Mouse (Mus musculus): Measurements from ENCODE around the gene Tec. TPM values are rescaled to one million over a fixed set of nuclear protein-coding genes. Genes with fewer than 3 reads are reported as not detected.

The Tec gene
- polyA plus RNA-seq, 1 experiment from 2014 or later: 2.9 TPM

DNA sequence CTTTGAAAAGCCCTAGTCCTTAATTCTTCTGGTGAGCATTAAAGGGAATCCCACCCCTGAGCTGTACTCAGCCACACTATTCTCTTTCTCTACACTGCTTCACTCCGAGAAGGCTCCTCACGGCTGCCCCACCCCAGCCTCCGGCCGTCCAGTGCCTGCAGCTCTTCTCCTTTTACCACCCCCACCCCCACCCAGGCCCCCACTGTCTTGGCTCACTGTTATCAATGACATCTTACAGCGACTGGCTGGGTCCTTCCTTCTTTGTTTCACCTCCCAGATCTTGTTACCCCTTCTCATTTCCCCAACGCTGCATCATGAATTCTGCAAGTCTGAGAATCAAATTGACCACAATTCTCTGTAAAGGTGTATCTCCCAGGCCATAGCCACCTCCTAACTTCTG, 29.7 kb upstream of the Tec start:
- H3K27ac ChIP-seq (ENCODE audit: low read depth, low read length): no peak overlapping the region
- DNase-seq (ENCODE audit: low spot score) (peak; percentile 25), ATAC-seq (replicated peaks; ENCODE audit: low FRiP score) (no peak)
- 54% methylated on average over 6 of the region's 6 CpGs for WGBS
- no peaks in the 10 kb centered on the region for H3K9me3 ChIP-seq (ENCODE audit: control insufficient read depth, low read length)
- no peaks in the 10 kb centered on the region for H3K27me3 ChIP-seq (ENCODE audit: control insufficient read depth, insufficient read depth, low read length)
- no peak overlapping the region for H3K4me3 ChIP-seq (ENCODE audit: low read depth, low read length)
- no peak overlapping the region for H3K4me2 ChIP-seq (ENCODE audit: low read depth, low read length, severe bottlenecking)
- H3K36me3 ChIP-seq (ENCODE audit: control insufficient read depth, insufficient read depth, low read length): no peaks in the 10 kb centered on the region
- H3K9ac ChIP-seq (ENCODE audit: low read length): no peak overlapping the region
- H3K4me1 ChIP-seq (replicated peaks; ENCODE audit: control insufficient read depth, insufficient read depth, low read length): 0 out of 2 replicates have a peak, but pooled peaks cover 3% of the 10 kb centered on the region

DNA sequence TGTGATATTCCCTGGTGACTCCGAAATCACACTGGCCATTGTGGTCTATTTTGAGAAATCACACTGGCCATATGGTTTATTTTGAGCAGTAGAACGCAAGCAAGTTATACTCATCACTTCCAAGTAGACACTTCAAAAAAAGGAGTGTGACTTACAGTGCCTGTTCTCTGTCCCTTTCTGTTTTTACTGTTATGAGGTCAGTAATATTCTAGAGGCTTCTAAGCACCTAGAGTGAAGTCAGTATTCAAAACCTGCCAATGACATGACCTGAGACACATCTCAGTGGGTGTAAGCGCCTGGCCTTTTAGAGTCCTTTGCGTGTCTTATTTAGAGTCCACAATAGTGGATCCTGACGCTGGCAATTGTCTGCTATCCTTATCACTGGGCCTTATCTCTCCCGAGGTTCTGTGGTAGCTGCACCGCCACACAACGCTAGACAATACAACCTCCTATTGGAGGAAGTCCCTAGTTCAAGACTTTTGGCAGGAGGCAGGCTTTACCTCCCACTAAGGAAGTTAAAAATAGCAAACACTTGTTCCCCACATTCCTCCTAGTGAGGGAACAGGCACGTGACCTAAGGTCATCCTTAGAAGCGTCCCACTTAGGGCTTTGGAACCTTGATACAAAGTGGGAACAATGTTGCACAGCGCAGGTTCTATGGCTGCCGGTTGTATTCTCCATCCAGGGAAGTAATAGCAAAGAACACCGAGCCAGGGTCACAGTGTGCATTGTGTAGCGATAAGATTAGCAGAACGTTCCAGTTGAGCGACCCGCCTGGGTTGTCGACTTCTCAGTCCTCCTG, 28.4 kb upstream of the Tec start:
- Histone ChIP-seq H3K27me3 (ENCODE audit: control insufficient read depth, insufficient read depth, low read length) (no peaks in the 10 kb centered on the region), H3K36me3 (ENCODE audit: control insufficient read depth, insufficient read depth, low read length) (no peaks in the 10 kb centered on the region)
- 80% methylated on average over 18 of the region's 18 CpGs for WGBS

DNA sequence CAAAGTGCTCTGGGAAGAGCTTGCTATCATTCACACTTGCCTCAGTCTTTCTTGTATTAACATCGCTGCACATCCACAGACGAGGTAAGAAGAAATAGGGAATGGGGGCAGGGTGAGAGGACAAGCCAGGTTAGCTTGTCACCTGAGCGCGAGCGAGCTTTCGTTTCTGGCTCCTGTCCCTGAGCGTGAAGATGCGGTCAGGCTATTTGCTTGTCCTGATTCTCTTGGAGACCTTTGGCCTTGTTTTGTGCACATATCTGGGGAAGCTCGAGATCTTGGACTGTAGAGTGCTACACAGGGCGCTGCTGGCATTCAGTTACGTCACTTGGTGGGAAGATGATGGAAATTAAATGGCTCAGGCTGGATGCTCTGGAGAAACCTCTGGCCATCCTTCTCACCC, 27.0 kb upstream of the Tec start:
- Histone ChIP-seq H3K4me1 (replicated peaks; ENCODE audit: control insufficient read depth, insufficient read depth, low read length) (no peaks in the 10 kb centered on the region), H3K4me2 (ENCODE audit: low read depth, low read length, severe bottlenecking) (no peak overlapping the region), H3K4me3 (ENCODE audit: low read depth, low read length) (no peak overlapping the region), H3K36me3 (ENCODE audit: control insufficient read depth, insufficient read depth, low read length) (no peaks in the 10 kb centered on the region), H3K9me3 (ENCODE audit: control insufficient read depth, low read length) (no peaks in the 10 kb centered on the region), H3K9ac (ENCODE audit: low read length) (no peak overlapping the region), H3K27me3 (ENCODE audit: control insufficient read depth, insufficient read depth, low read length) (no peaks in the 10 kb centered on the region), H3K27ac (ENCODE audit: low read depth, low read length) (no peak overlapping the region)
- DNase-seq (ENCODE audit: low spot score): no peak
- no peak for ATAC-seq (replicated peaks; ENCODE audit: low FRiP score)
- WGBS: 93% methylated on average over 11 of the region's 11 CpGs

More for the DNA sequence above, 28.4 kb upstream of the Tec start:
- H3K9ac ChIP-seq (ENCODE audit: low read length): no peak overlapping the region
- ATAC-seq (replicated peaks; ENCODE audit: low FRiP score) (no peak), DNase-seq (ENCODE audit: low spot score) (no peak)
- no peaks in the 10 kb centered on the region for H3K4me1 ChIP-seq (replicated peaks; ENCODE audit: control insufficient read depth, insufficient read depth, low read length)
- H3K27ac ChIP-seq (ENCODE audit: low read depth, low read length): no peak overlapping the region
- no peak overlapping the region for H3K4me3 ChIP-seq (ENCODE audit: low read depth, low read length)
- H3K4me2 ChIP-seq (ENCODE audit: low read depth, low read length, severe bottlenecking): no peak overlapping the region
- no peaks in the 10 kb centered on the region for H3K9me3 ChIP-seq (ENCODE audit: control insufficient read depth, low read length)

DNA sequence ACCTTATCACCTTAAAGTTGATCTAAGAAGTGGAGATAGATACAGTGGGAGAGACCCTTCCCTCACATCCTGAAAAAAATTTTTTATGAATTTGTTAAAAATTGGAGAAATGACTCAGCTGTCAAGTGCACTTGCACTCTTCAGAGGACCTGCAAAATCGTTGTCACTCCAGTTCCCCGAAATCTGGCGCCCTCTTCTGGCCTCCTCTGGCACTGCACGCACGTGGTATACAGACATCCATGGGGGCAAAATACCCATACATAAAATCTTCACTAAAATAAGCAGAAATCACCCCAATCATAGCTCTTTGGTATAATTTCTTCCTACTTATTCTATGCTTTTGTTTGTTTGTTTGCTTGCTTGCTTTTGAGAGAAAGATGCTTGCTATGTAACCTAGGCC, 25.7 kb upstream of the Tec start:
- H3K27ac ChIP-seq (ENCODE audit: low read depth, low read length): no peak overlapping the region
- H3K9ac ChIP-seq (ENCODE audit: low read length): no peak overlapping the region
- no peak for ATAC-seq (replicated peaks; ENCODE audit: low FRiP score)
- no peaks in the 10 kb centered on the region for H3K9me3 ChIP-seq (ENCODE audit: control insufficient read depth, low read length)
- no peaks in the 10 kb centered on the region for H3K4me1 ChIP-seq (replicated peaks; ENCODE audit: control insufficient read depth, insufficient read depth, low read length)
- no peaks in the 10 kb centered on the region for H3K27me3 ChIP-seq (ENCODE audit: control insufficient read depth, insufficient read depth, low read length)
- peak; percentile 65 for DNase-seq (ENCODE audit: low spot score)
- 61% methylated on average over 5 of the region's 5 CpGs for WGBS
- no peaks in the 10 kb centered on the region for H3K36me3 ChIP-seq (ENCODE audit: control insufficient read depth, insufficient read depth, low read length)
- no peak overlapping the region for H3K4me2 ChIP-seq (ENCODE audit: low read depth, low read length, severe bottlenecking)
- no peak overlapping the region for H3K4me3 ChIP-seq (ENCODE audit: low read depth, low read length)

DNA sequence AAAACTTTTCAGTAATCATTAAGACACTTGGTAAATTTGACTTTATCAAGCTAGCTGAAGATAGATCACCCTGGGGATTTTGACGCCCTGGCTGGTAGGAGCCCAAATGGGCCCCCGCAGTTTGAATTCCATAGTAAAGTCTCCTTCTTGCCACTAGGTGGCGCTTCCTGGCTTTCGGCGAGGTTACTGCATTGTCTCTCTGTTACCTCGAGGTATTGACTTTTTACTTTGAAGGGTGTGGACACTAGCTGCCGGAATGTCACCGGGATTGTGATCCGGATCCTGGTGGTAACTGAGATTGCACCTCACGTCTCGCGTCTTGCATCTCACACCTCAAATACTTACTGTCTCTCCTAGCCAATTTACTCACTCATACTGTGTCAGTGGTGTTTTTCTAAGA, 23.3 kb upstream of the Tec start:
- H3K9me3 ChIP-seq (ENCODE audit: control insufficient read depth, low read length): no peaks in the 10 kb centered on the region
- H3K4me1 ChIP-seq (replicated peaks; ENCODE audit: control insufficient read depth, insufficient read depth, low read length): no peaks in the 10 kb centered on the region
- H3K9ac ChIP-seq (ENCODE audit: low read length): no peak overlapping the region
- H3K27ac ChIP-seq (ENCODE audit: low read depth, low read length): no peak overlapping the region
- WGBS: 3% methylated on average over 12 of the region's 12 CpGs
- ATAC-seq (replicated peaks; ENCODE audit: low FRiP score): peak; percentile 46; the same call in 1 of the 2 replicates
- H3K4me3 ChIP-seq (ENCODE audit: low read depth, low read length): no peak overlapping the region
- no peaks in the 10 kb centered on the region for H3K27me3 ChIP-seq (ENCODE audit: control insufficient read depth, insufficient read depth, low read length)
- no peak overlapping the region for H3K4me2 ChIP-seq (ENCODE audit: low read depth, low read length, severe bottlenecking)
- H3K36me3 ChIP-seq (ENCODE audit: control insufficient read depth, insufficient read depth, low read length): no peaks in the 10 kb centered on the region
- DNase-seq (ENCODE audit: low spot score): peak; percentile 67

DNA sequence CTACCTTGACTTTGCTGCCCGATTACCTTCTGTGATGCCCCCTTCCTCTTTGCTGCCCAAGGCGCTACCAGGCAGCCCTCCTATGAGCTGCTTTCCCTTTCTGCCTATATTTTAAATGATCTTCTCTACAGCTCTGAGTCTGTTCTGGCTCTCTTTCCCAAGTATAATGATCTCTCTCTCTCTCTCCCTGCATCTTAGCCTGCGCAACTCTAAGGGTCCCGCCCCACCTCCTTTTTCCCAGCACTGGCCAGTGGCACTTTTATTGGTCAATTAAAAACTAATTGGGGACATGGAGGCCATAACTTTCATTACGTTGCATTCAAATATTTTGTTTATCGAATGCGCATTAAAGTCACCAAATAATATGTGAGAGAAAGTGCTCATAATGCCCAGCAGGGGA, 20.0 kb upstream of the Tec start:
- WGBS: 92% methylated on average over 7 of the region's 7 CpGs

DNA sequence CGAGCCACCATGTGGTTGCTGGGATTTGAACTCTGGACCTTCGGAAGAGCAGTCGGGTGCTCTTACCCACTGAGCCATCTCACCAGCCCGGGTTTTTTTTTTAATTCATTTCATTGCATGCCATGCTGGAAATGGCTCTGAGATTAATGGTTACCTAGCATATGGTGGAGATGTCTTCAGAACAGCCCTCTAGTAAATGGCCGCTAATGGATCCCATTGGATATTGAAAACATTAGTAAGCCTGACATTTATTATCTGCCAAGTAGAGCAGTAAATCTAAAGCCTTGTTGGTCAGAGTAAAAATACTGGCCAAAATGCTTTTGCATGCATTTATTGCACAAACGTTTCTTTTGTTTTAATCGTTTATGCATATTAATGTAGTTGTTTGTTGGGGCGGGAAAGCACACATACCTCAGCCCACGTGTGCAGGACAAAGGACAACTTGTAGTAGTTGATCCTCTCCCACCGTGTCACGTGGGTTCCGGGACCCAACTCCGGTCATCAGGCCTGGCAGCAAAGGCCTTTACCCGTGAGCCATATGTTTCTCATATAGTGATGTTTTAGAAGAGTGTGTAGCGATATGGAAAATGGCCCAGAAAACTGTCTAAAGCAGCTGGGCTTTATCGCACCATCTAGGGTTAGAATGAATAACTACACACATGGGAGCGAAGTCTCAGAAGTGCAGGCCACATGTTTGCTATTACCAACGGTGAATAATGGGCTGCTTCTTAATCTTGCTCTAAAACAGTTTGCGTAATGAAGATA, 18.4 kb upstream of the Tec start:
- Histone ChIP-seq H3K4me3 (ENCODE audit: low read depth, low read length) (no peak overlapping the region), H3K4me2 (ENCODE audit: low read depth, low read length, severe bottlenecking) (no peak overlapping the region), H3K27ac (ENCODE audit: low read depth, low read length) (no peak overlapping the region), H3K9ac (ENCODE audit: low read length) (no peak overlapping the region), H3K36me3 (ENCODE audit: control insufficient read depth, insufficient read depth, low read length) (no peaks in the 10 kb centered on the region), H3K4me1 (replicated peaks; ENCODE audit: control insufficient read depth, insufficient read depth, low read length) (no peaks in the 10 kb centered on the region), H3K27me3 (ENCODE audit: control insufficient read depth, insufficient read depth, low read length) (no peaks in the 10 kb centered on the region), H3K9me3 (ENCODE audit: control insufficient read depth, low read length) (no peaks in the 10 kb centered on the region)
- ATAC-seq (replicated peaks; ENCODE audit: low FRiP score) (no peak), DNase-seq (ENCODE audit: low spot score) (no peak)
- WGBS: 87% methylated on average over 18 of the region's 19 CpGs

More for the DNA sequence above, 20.0 kb upstream of the Tec start:
- Histone ChIP-seq H3K9me3 (ENCODE audit: control insufficient read depth, low read length) (no peaks in the 10 kb centered on the region), H3K9ac (ENCODE audit: low read length) (no peak overlapping the region), H3K27ac (ENCODE audit: low read depth, low read length) (no peak overlapping the region), H3K4me1 (replicated peaks; ENCODE audit: control insufficient read depth, insufficient read depth, low read length) (no peaks in the 10 kb centered on the region), H3K4me2 (ENCODE audit: low read depth, low read length, severe bottlenecking) (no peak overlapping the region), H3K4me3 (ENCODE audit: low read depth, low read length) (no peak overlapping the region), H3K27me3 (ENCODE audit: control insufficient read depth, insufficient read depth, low read length) (no peaks in the 10 kb centered on the region), H3K36me3 (ENCODE audit: control insufficient read depth, insufficient read depth, low read length) (no peaks in the 10 kb centered on the region)
- DNase-seq (ENCODE audit: low spot score) (no peak), ATAC-seq (replicated peaks; ENCODE audit: low FRiP score) (no peak)

DNA sequence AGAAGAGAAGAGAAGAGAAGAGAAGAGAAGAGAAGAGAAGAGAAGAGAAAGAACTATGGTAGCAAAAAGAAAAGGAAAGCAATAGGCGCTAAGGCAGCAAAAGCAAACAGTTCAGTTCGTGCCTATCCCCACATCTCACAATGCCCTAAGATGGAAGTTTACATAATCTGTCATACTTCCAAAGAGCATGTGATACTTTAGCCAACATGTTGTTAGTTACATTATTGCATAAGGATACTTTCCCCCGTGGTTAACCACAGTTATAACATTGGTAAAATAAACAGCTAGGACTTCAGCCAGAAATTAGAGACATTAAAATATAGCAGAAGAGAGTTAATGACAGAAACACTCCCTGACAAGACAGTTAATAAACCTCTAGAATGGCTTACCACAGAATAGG, 15.4 kb upstream of the Tec start:
- H3K9me3 ChIP-seq (ENCODE audit: control insufficient read depth, low read length): no peaks in the 10 kb centered on the region
- H3K4me2 ChIP-seq (ENCODE audit: low read depth, low read length, severe bottlenecking): no peak overlapping the region
- ATAC-seq (replicated peaks; ENCODE audit: low FRiP score) (no peak), DNase-seq (ENCODE audit: low spot score) (no peak)
- H3K9ac ChIP-seq (ENCODE audit: low read length): no peak overlapping the region
- H3K36me3 ChIP-seq (ENCODE audit: control insufficient read depth, insufficient read depth, low read length): no peaks in the 10 kb centered on the region
- no peak overlapping the region for H3K27ac ChIP-seq (ENCODE audit: low read depth, low read length)
- H3K4me3 ChIP-seq (ENCODE audit: low read depth, low read length): no peak overlapping the region
- H3K4me1 ChIP-seq (replicated peaks; ENCODE audit: control insufficient read depth, insufficient read depth, low read length): no peaks in the 10 kb centered on the region
- H3K27me3 ChIP-seq (ENCODE audit: control insufficient read depth, insufficient read depth, low read length): no peaks in the 10 kb centered on the region
- WGBS: 83% methylated on average over 3 of the region's 3 CpGs
